In genomic region chr2:131191005-131191390, GRCm38 (mm10) we compare ENCODE assay signal across 10 mouse cellular contexts. TPM values are rescaled to one million over a fixed set of nuclear protein-coding genes. Genes with fewer than 3 reads are reported as not detected.
DNase-seq lines count a peak whose midpoint lies in the region; ATAC-seq lines count a peak whose summit lies in the region.
"Had no signal": no experiment of that assay in that cellular context is flagged by ENCODE, and none has a peak within 500 bp of the region (broad histone marks: within the 10 kb centered on the region; RNA-seq: fewer than 3 reads in every experiment).

No protein-coding gene starts in this region.

- intact Hi-C loops in left cerebral cortex, postnatal 10 days (cut with DNase I), result no loop called here

- DNase-seq in CD4-positive, CD25-positive, alpha-beta regulatory T cell, adult 2 months (ENCODE audit: low read depth, low spot score), result peak; percentile 50
- no peak for DNase-seq in hindbrain, embryonic 11.5 days (ENCODE audit: low spot score)
- DNase-seq in adipocyte (ENCODE audit: low spot score), result no peak
- no peak for DNase-seq in left cerebral cortex, postnatal 10 days (ENCODE audit: extremely low spot score in 1 of 2, low spot score in 2 of 2)
- no peak for DNase-seq in gastrocnemius, postnatal 4 days (ENCODE audit: low spot score in 2 of 2)
- DNase-seq: cerebellum, adult 9-10 months; heart, postnatal 4 days had no signal

- no peak overlapping the region for H3K9ac ChIP-seq in intestine, embryonic 16.5 days (ENCODE audit: low read depth, low read length)
- H3K9ac ChIP-seq in intestine, embryonic 15.5 days, result no peak overlapping the region
- no peak overlapping the region for H3K9ac ChIP-seq in hindbrain, embryonic 11.5 days (ENCODE audit: low read depth, low read length)
- no peak overlapping the region for H3K9ac ChIP-seq in midbrain, embryonic 12.5 days (replicated peaks)

- peaks cover 21% of the 10 kb centered on the region for H3K36me3 ChIP-seq in intestine, embryonic 16.5 days (ENCODE audit: control insufficient read depth, insufficient read depth, low read length)
- peaks cover 26% of the 10 kb centered on the region for H3K36me3 ChIP-seq in intestine, embryonic 15.5 days
- peaks cover 17% of the 10 kb centered on the region for H3K36me3 ChIP-seq in hindbrain, embryonic 11.5 days (ENCODE audit: control insufficient read depth, insufficient read depth, low read length)
- peaks cover 44% of the 10 kb centered on the region for H3K36me3 ChIP-seq in midbrain, embryonic 12.5 days

- 68% methylated on average over 7 of the region's 7 CpGs for WGBS in intestine, embryonic 16.5 days
- 72% methylated on average over 7 of the region's 7 CpGs for WGBS in intestine, embryonic 15.5 days
- 67% methylated on average over 7 of the region's 7 CpGs for WGBS in hindbrain, embryonic 11.5 days
- 58% methylated on average over 6 of the region's 7 CpGs for WGBS in midbrain, embryonic 12.5 days

- no peaks in the 10 kb centered on the region for H3K27me3 ChIP-seq in intestine, embryonic 16.5 days (replicated peaks; ENCODE audit: control insufficient read depth, insufficient read depth, low read length)
- no peaks in the 10 kb centered on the region for H3K27me3 ChIP-seq in intestine, embryonic 15.5 days (replicated peaks)
- H3K27me3 ChIP-seq in hindbrain, embryonic 11.5 days (ENCODE audit: control insufficient read depth, insufficient read depth, low read length), result no peaks in the 10 kb centered on the region
- no peaks in the 10 kb centered on the region for H3K27me3 ChIP-seq in midbrain, embryonic 12.5 days

- H3K4me2 ChIP-seq in intestine, embryonic 16.5 days (ENCODE audit: low read depth, low read length), result no peak overlapping the region
- H3K4me2 ChIP-seq in intestine, embryonic 15.5 days (replicated peaks), result no peak overlapping the region
- peak overlapping the region; percentile 23; the same call in 1 of the 2 replicates for H3K4me2 ChIP-seq in hindbrain, embryonic 11.5 days (replicated peaks; ENCODE audit: low read depth, low read length)
- peak overlapping the region; percentile 76 for H3K4me2 ChIP-seq in midbrain, embryonic 12.5 days (replicated peaks)

- ATAC-seq in intestine, embryonic 16.5 days, result no peak
- ATAC-seq in intestine, embryonic 15.5 days, result no peak
- ATAC-seq in hindbrain, embryonic 11.5 days (ENCODE audit: low FRiP score), result no peak
- no peak for ATAC-seq in midbrain, embryonic 12.5 days (ENCODE audit: low FRiP score, low read depth)

- no peak overlapping the region for H3K4me3 ChIP-seq in intestine, embryonic 16.5 days (ENCODE audit: low read length)
- H3K4me3 ChIP-seq in intestine, embryonic 15.5 days (replicated peaks), result no peak overlapping the region
- H3K4me3 ChIP-seq in hindbrain, embryonic 11.5 days (ENCODE audit: low read depth, low read length), result no peak overlapping the region
- H3K4me3 ChIP-seq in midbrain, embryonic 12.5 days, result no peak overlapping the region

- H3K9me3 ChIP-seq in intestine, embryonic 16.5 days (ENCODE audit: control insufficient read depth, low read length), result no peaks in the 10 kb centered on the region
- H3K9me3 ChIP-seq in intestine, embryonic 15.5 days, result no peaks in the 10 kb centered on the region
- no peaks in the 10 kb centered on the region for H3K9me3 ChIP-seq in hindbrain, embryonic 11.5 days (ENCODE audit: control insufficient read depth, low read length)
- H3K9me3 ChIP-seq in midbrain, embryonic 12.5 days, result no peaks in the 10 kb centered on the region

- H3K27ac ChIP-seq in intestine, embryonic 16.5 days (ENCODE audit: low read length), result peak overlapping the region; percentile 12
- no peak overlapping the region for H3K27ac ChIP-seq in intestine, embryonic 15.5 days
- peak overlapping the region; percentile 89 for H3K27ac ChIP-seq in hindbrain, embryonic 11.5 days (ENCODE audit: low read depth, low read length)
- H3K27ac ChIP-seq in midbrain, embryonic 12.5 days (replicated peaks), result peak overlapping the region; percentile 90

- H3K4me1 ChIP-seq in intestine, embryonic 16.5 days (ENCODE audit: control insufficient read depth, insufficient read depth, low read length), result peaks cover 24% of the 10 kb centered on the region
- H3K4me1 ChIP-seq in intestine, embryonic 15.5 days (replicated peaks), result peaks cover 15% of the 10 kb centered on the region
- peaks cover 10% of the 10 kb centered on the region for H3K4me1 ChIP-seq in hindbrain, embryonic 11.5 days (replicated peaks; ENCODE audit: control insufficient read depth, insufficient read depth, low read length)
- peaks cover 50% of the 10 kb centered on the region for H3K4me1 ChIP-seq in midbrain, embryonic 12.5 days

RNA-seq across cellular contexts. Expression of gene Spef1, which starts 3.9 kb away (rescaled TPM):
- polyA plus RNA-seq in intestine, embryonic 16.5 days (2015; fragmentation: Nextera tagmentation; extraction: Ambion mirVana), result 3.1 and 3.6 TPM in 2 replicates
- polyA plus RNA-seq in intestine, embryonic 15.5 days (2015; fragmentation: Nextera tagmentation; extraction: Ambion mirVana), result 3.9 and 4.3 TPM in 2 replicates
- polyA plus RNA-seq in hindbrain, embryonic 11.5 days (2014; fragmentation: Nextera tagmentation; extraction: Ambion mirVana), result 7.7 and 9.4 TPM in 2 replicates
- polyA plus RNA-seq in midbrain, embryonic 12.5 days (2016; fragmentation: Nextera tagmentation; extraction: Ambion mirVana), result 9.0 and 9.7 TPM in 2 replicates
- total RNA-seq in left cerebral cortex, postnatal 10 days (2021), result 10 to 100 TPM; 17.4 to 18.6 TPM
- 1 to 10 TPM; 5.8 to 6.6 TPM for total RNA-seq in gastrocnemius, postnatal 4 days (2021)

RNA-seq across cellular contexts. Expression of gene Cdc25b, which starts 4.2 kb away (rescaled TPM):
- 41.2 and 46.4 TPM in 2 replicates for polyA plus RNA-seq in intestine, embryonic 16.5 days (2015; fragmentation: Nextera tagmentation; extraction: Ambion mirVana)
- 44.6 and 49.8 TPM in 2 replicates for polyA plus RNA-seq in intestine, embryonic 15.5 days (2015; fragmentation: Nextera tagmentation; extraction: Ambion mirVana)
- polyA plus RNA-seq in hindbrain, embryonic 11.5 days (2014; fragmentation: Nextera tagmentation; extraction: Ambion mirVana), result 102 and 106 TPM in 2 replicates
- polyA plus RNA-seq in midbrain, embryonic 12.5 days (2016; fragmentation: Nextera tagmentation; extraction: Ambion mirVana), result 107 and 111 TPM in 2 replicates
- 10 to 100 TPM; 17.0 to 17.2 TPM for total RNA-seq in left cerebral cortex, postnatal 10 days (2021)
- total RNA-seq in gastrocnemius, postnatal 4 days (2021), result 10 to 100 TPM; 18.0 to 22.4 TPM

RNA-seq across cellular contexts. Expression of gene Cenpb, which starts 11.1 kb away (rescaled TPM):
- 9.5 and 9.7 TPM in 2 replicates for polyA plus RNA-seq in intestine, embryonic 16.5 days (2015; fragmentation: Nextera tagmentation; extraction: Ambion mirVana)
- 12.5 and 12.6 TPM in 2 replicates for polyA plus RNA-seq in intestine, embryonic 15.5 days (2015; fragmentation: Nextera tagmentation; extraction: Ambion mirVana)
- polyA plus RNA-seq in hindbrain, embryonic 11.5 days (2014; fragmentation: Nextera tagmentation; extraction: Ambion mirVana), result 8.8 and 9.0 TPM in 2 replicates
- polyA plus RNA-seq in midbrain, embryonic 12.5 days (2016; fragmentation: Nextera tagmentation; extraction: Ambion mirVana), result 16.2 and 17.4 TPM in 2 replicates
- 10 to 100 TPM; 93.6 to 97.1 TPM for total RNA-seq in left cerebral cortex, postnatal 10 days (2021)
- 10 to 100 TPM; 63.8 to 70.1 TPM for total RNA-seq in gastrocnemius, postnatal 4 days (2021)

RNA-seq across cellular contexts. Expression of gene Ap5s1, which starts 15.9 kb away (rescaled TPM):
- polyA plus RNA-seq in intestine, embryonic 16.5 days (2015; fragmentation: Nextera tagmentation; extraction: Ambion mirVana), result 27.2 and 30.7 TPM in 2 replicates
- 22.0 and 26.1 TPM in 2 replicates for polyA plus RNA-seq in intestine, embryonic 15.5 days (2015; fragmentation: Nextera tagmentation; extraction: Ambion mirVana)
- polyA plus RNA-seq in hindbrain, embryonic 11.5 days (2014; fragmentation: Nextera tagmentation; extraction: Ambion mirVana), result 23.9 and 25.2 TPM in 2 replicates
- polyA plus RNA-seq in midbrain, embryonic 12.5 days (2016; fragmentation: Nextera tagmentation; extraction: Ambion mirVana), result 25.6 and 28.7 TPM in 2 replicates
- 10 to 100 TPM; 21.2 to 23.6 TPM for total RNA-seq in left cerebral cortex, postnatal 10 days (2021)
- total RNA-seq in gastrocnemius, postnatal 4 days (2021), result 10 to 100 TPM; 17.4 to 21.7 TPM

RNA-seq across cellular contexts. Expression of gene 1700037H04Rik, which starts 31.1 kb away (rescaled TPM):
- polyA plus RNA-seq in intestine, embryonic 16.5 days (2015; fragmentation: Nextera tagmentation; extraction: Ambion mirVana), result 138 and 160 TPM in 2 replicates
- 98.6 and 110 TPM in 2 replicates for polyA plus RNA-seq in intestine, embryonic 15.5 days (2015; fragmentation: Nextera tagmentation; extraction: Ambion mirVana)
- polyA plus RNA-seq in hindbrain, embryonic 11.5 days (2014; fragmentation: Nextera tagmentation; extraction: Ambion mirVana), result 122 and 123 TPM in 2 replicates
- polyA plus RNA-seq in midbrain, embryonic 12.5 days (2016; fragmentation: Nextera tagmentation; extraction: Ambion mirVana), result 92.2 and 98.3 TPM in 2 replicates
- total RNA-seq in left cerebral cortex, postnatal 10 days (2021), result 10 to 100 TPM; 69.3 to 74.2 TPM
- total RNA-seq in gastrocnemius, postnatal 4 days (2021), result 10 to 100 TPM; 11.7 to 14.5 TPM

Comparison
In these comparisons a context has a peak if more than half of its experiments do, and no peak if none do; other contexts are left out.
1. H3K4me2 ChIP-seq: peak in hindbrain, embryonic 11.5 days (single experiment) and midbrain, embryonic 12.5 days (single experiment); none in intestine, embryonic 16.5 days (single experiment) and intestine, embryonic 15.5 days (single experiment).